Mouse (Mus musculus): Measurements from ENCODE around the gene Aoc3. TPM values are rescaled to one million over a fixed set of nuclear protein-coding genes. Genes with fewer than 3 reads are reported as not detected.

Aoc3 gene
- polyA plus RNA-seq, 1 experiment, result 0.07 TPM

GRCm38 (mm10) chr11:101378926-101379325 is 48.5 kb downstream of the Aoc3 start:
- Histone ChIP-seq H3ac (ENCODE audit: control insufficient read depth, insufficient read length, low read depth) (no peak overlapping the region), H3K79me3 (ENCODE audit: low read depth) (no peaks in the 10 kb centered on the region), H3K79me2 (ENCODE audit: control insufficient read depth, insufficient read depth) (no peaks in the 10 kb centered on the region), H3K27me3 (ENCODE audit: control insufficient read depth, insufficient read depth, insufficient read length) (peaks cover 35% of the 10 kb centered on the region), H3K36me3 (ENCODE audit: control insufficient read depth, insufficient read depth) (no peaks in the 10 kb centered on the region), H3K4me3 (ENCODE audit: insufficient read depth, poor library complexity, severe bottlenecking) (no peak overlapping the region)
- TF ChIP-seq CTCF (IDR thresholded peaks at IDR 0.05; ENCODE audit: control insufficient read depth, insufficient read depth, insufficient read length), result no peak
- TF ChIP-seq FOSL1 (IDR thresholded peaks at IDR 0.05; ENCODE audit: insufficient read depth, low read length, poor library complexity, severe bottlenecking), result no peak
- TF ChIP-seq MAX (IDR thresholded peaks at IDR 0.05), result no peak
- no peak for TF ChIP-seq USF1 (IDR thresholded peaks at IDR 0.05; ENCODE audit: low read depth)
- TF ChIP-seq MYOD1 (IDR thresholded peaks at IDR 0.05; ENCODE audit: control insufficient read depth, insufficient read length, low read depth), result no peak

DNA sequence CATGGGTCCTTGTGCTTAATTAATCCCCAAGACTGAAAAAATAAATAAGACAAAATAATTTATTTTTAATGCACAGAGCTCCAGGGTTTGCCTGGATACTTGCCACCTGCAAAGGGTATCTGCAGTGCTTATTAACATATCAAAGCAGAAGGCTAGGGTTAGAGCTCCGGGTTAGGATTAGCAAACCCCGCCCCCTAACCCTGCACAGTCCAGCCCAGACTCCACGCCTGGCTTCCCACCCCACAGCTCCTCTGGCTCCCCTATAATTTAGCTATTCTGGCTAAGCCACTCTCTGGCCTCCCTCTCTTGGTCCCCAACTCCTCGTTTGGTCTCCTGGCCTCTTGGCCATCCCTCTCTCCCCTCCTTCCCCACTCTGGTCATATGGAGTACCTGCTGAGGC is 51.4 kb downstream of the Aoc3 start:
- no peaks in the 10 kb centered on the region for H3K79me3 ChIP-seq (ENCODE audit: low read depth)
- H3K36me3 ChIP-seq (ENCODE audit: control insufficient read depth, insufficient read depth), result no peaks in the 10 kb centered on the region
- H3K79me2 ChIP-seq (ENCODE audit: control insufficient read depth, insufficient read depth), result no peaks in the 10 kb centered on the region
- TF ChIP-seq USF1 (IDR thresholded peaks at IDR 0.05; ENCODE audit: low read depth) (no peak), CEBPB (IDR thresholded peaks at IDR 0.05; ENCODE audit: low read depth) (no peak), MYOG (IDR thresholded peaks at IDR 0.05; ENCODE audit: control insufficient read depth, extremely low read depth, insufficient read length) (no peak), CTCF (IDR thresholded peaks at IDR 0.05; ENCODE audit: control insufficient read depth, insufficient read depth, insufficient read length) (no peak), MAX (IDR thresholded peaks at IDR 0.05) (no peak), MYOD1 (IDR thresholded peaks at IDR 0.05; ENCODE audit: control insufficient read depth, insufficient read length, low read depth) (no peak), FOSL1 (IDR thresholded peaks at IDR 0.05; ENCODE audit: insufficient read depth, low read length, poor library complexity, severe bottlenecking) (no peak)
- no peak overlapping the region for H3K4me3 ChIP-seq (ENCODE audit: insufficient read depth, poor library complexity, severe bottlenecking)
- H3ac ChIP-seq (ENCODE audit: control insufficient read depth, insufficient read length, low read depth), result no peak overlapping the region
- H3K27me3 ChIP-seq (ENCODE audit: control insufficient read depth, insufficient read depth, insufficient read length), result peaks cover 22% of the 10 kb centered on the region

Small RNA genes within 50 kb of the gene (microRNA-seq; reads per million reads assigned to microRNA genes)
- gene Gm25593 (ENCODE audit: borderline microRNAs expressed), result not detected

Other genes starting within 250 kb of the Aoc3 start
- gene Coasy, start 248.0 kb upstream of the Aoc3 start, polyA plus RNA-seq (2012; fragmentation: generic; extraction: Trizol), result 31.0 TPM
- 39.7 TPM for gene Mlx, start 243.3 kb upstream of the Aoc3 start, polyA plus RNA-seq (2012; fragmentation: generic; extraction: Trizol)
- gene Psmc3ip, start 235.2 kb upstream of the Aoc3 start, polyA plus RNA-seq (2012; fragmentation: generic; extraction: Trizol), result 24.0 TPM
- gene Retreg3, start 210.7 kb upstream of the Aoc3 start, polyA plus RNA-seq (2012; fragmentation: generic; extraction: Trizol), result 25.7 TPM
- 115 TPM for gene Tubg1, start 210.7 kb upstream of the Aoc3 start, polyA plus RNA-seq (2012; fragmentation: generic; extraction: Trizol)
- gene Tubg2, start 174.7 kb upstream of the Aoc3 start, polyA plus RNA-seq (2012; fragmentation: generic; extraction: Trizol), result 0.13 TPM
- gene Cntnap1, start 160.1 kb upstream of the Aoc3 start, polyA plus RNA-seq (2012; fragmentation: generic; extraction: Trizol), result 0.28 TPM
- 18.3 TPM for gene Plekhh3, start 159.3 kb upstream of the Aoc3 start, polyA plus RNA-seq (2012; fragmentation: generic; extraction: Trizol)
- 0.18 TPM for gene Ccr10, start 155.2 kb upstream of the Aoc3 start, polyA plus RNA-seq (2012; fragmentation: generic; extraction: Trizol)
- 4.5 TPM for gene Ezh1, start 104.1 kb upstream of the Aoc3 start, polyA plus RNA-seq (2012; fragmentation: generic; extraction: Trizol)
- 0.66 TPM for gene Ramp2, start 84.6 kb upstream of the Aoc3 start, polyA plus RNA-seq (2012; fragmentation: generic; extraction: Trizol)
- 116 TPM for gene Vps25, start 76.9 kb upstream of the Aoc3 start, polyA plus RNA-seq (2012; fragmentation: generic; extraction: Trizol)
- 0.49 TPM for gene Wnk4, start 70.0 kb upstream of the Aoc3 start, polyA plus RNA-seq (2012; fragmentation: generic; extraction: Trizol)
- gene Cntd1, start 51.6 kb upstream of the Aoc3 start, polyA plus RNA-seq (2012; fragmentation: generic; extraction: Trizol), result 0.05 TPM
- gene Coa3, start 51.5 kb upstream of the Aoc3 start, polyA plus RNA-seq (2012; fragmentation: generic; extraction: Trizol), result 85.2 TPM
- gene Becn1, start 28.3 kb upstream of the Aoc3 start, polyA plus RNA-seq (2012; fragmentation: generic; extraction: Trizol), result 103 TPM
- 89.9 TPM for gene Psme3, start 14.4 kb upstream of the Aoc3 start, polyA plus RNA-seq (2012; fragmentation: generic; extraction: Trizol)
- 1.2 TPM for gene Aoc2, start 5.5 kb upstream of the Aoc3 start, polyA plus RNA-seq (2012; fragmentation: generic; extraction: Trizol)
- gene G6pc, start 37.0 kb downstream of the Aoc3 start, polyA plus RNA-seq (2012; fragmentation: generic; extraction: Trizol), result not detected
- gene Aarsd1, start 87.0 kb downstream of the Aoc3 start, polyA plus RNA-seq (2012; fragmentation: generic; extraction: Trizol), result 50.6 TPM
- 5.2 TPM for gene Gm27029, start 94.2 kb downstream of the Aoc3 start, polyA plus RNA-seq (2012; fragmentation: generic; extraction: Trizol)
- gene Rundc1, start 94.5 kb downstream of the Aoc3 start, polyA plus RNA-seq (2012; fragmentation: generic; extraction: Trizol), result 10.4 TPM
- gene Ptges3l, start 94.7 kb downstream of the Aoc3 start, polyA plus RNA-seq (2012; fragmentation: generic; extraction: Trizol), result 19.2 TPM
- gene Rpl27, start 111.7 kb downstream of the Aoc3 start, polyA plus RNA-seq (2012; fragmentation: generic; extraction: Trizol), result 2,812 TPM
- gene Ifi35, start 117.8 kb downstream of the Aoc3 start, polyA plus RNA-seq (2012; fragmentation: generic; extraction: Trizol), result 23.4 TPM
- 19.2 TPM for gene Rnd2, start 134.4 kb downstream of the Aoc3 start, polyA plus RNA-seq (2012; fragmentation: generic; extraction: Trizol)
- 306 TPM for gene Vat1, start 135.6 kb downstream of the Aoc3 start, polyA plus RNA-seq (2012; fragmentation: generic; extraction: Trizol)
- 5.2 TPM for gene Brca1, start 221.3 kb downstream of the Aoc3 start, polyA plus RNA-seq (2012; fragmentation: generic; extraction: Trizol)
- 15.7 TPM for gene Nbr1, start 221.5 kb downstream of the Aoc3 start, polyA plus RNA-seq (2012; fragmentation: generic; extraction: Trizol)

All from C2C12 (cell line).